Mouse (Mus musculus): ENCODE measurements around the gene Acta2. TPM values are rescaled to one million over a fixed set of nuclear protein-coding genes. Genes with fewer than 3 reads are reported as not detected.
"Not testable (repeated sequence)": the region's sequence is repeated elsewhere in the genome, so short reads cannot be mapped to it uniquely, and the experiment has no call there.

The Acta2 gene
- polyA plus RNA-seq, 1 experiment from 2014 or later, result 28.0 TPM

GRCm38 (mm10) chr19:34206128-34206527 lies 49.3 kb downstream of the Acta2 start:
- not testable (repeated sequence) for H3K36me3 ChIP-seq (ENCODE audit: control insufficient read depth, insufficient read depth); H3K4me1 ChIP-seq (ENCODE audit: control insufficient read depth, low read depth, low read length); H3K27me3 ChIP-seq (ENCODE audit: control insufficient read depth, insufficient read depth, low read depth, low read length); H3K9ac ChIP-seq (ENCODE audit: low read depth, low read length); H3K27ac ChIP-seq (ENCODE audit: low read length); ATAC-seq (ENCODE audit: low read depth); H3K9me3 ChIP-seq (replicated peaks; ENCODE audit: control insufficient read depth, low read length); H3K4me3 ChIP-seq (ENCODE audit: low read depth, low read length); H3K4me2 ChIP-seq (ENCODE audit: low read depth, low read length)
- 46% methylated on average over 4 of the region's 4 CpGs for WGBS (ENCODE audit: insufficient replicate concordance)

DNA sequence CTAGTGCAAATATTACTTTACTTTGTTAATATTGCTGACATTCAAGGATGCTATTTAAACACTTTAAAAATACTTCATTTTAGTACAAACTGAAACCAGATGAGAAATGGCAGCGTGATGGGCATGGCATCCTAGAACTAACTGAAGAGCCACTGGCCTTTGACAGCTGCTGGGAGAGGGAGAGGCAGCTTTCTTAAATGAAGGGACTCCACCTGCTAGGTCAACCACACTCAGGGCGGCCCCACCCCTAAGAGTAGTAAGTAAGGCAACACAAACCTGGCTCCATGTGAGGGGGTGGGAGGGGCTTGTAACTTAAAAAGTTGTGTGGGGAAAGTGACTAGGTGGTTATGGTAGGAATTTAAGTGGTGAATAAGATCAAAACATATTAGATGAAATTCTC lies 52.7 kb downstream of the Acta2 start:
- no peak overlapping the region for H3K27ac ChIP-seq (ENCODE audit: low read length)
- H3K9ac ChIP-seq (ENCODE audit: low read depth, low read length), result no peak overlapping the region
- H3K4me2 ChIP-seq (ENCODE audit: low read depth, low read length), result no peak overlapping the region
- H3K36me3 ChIP-seq (ENCODE audit: control insufficient read depth, insufficient read depth), result no peaks in the 10 kb centered on the region
- H3K27me3 ChIP-seq (ENCODE audit: control insufficient read depth, insufficient read depth, low read depth, low read length), result no peaks in the 10 kb centered on the region
- H3K9me3 ChIP-seq (replicated peaks; ENCODE audit: control insufficient read depth, low read length), result no peaks in the 10 kb centered on the region
- no peak for ATAC-seq (ENCODE audit: low read depth)
- 56% methylated on average over 2 of the region's 2 CpGs for WGBS (ENCODE audit: insufficient replicate concordance)
- H3K4me1 ChIP-seq (ENCODE audit: control insufficient read depth, low read depth, low read length), result peaks cover 2% of the 10 kb centered on the region; the same call in 1 of the 2 replicates
- H3K4me3 ChIP-seq (ENCODE audit: low read depth, low read length), result no peak overlapping the region

- no peak overlapping the region for H3K4me2 ChIP-seq (ENCODE audit: low read depth, low read length)
- 41% methylated on average over 2 of the region's 2 CpGs for WGBS (ENCODE audit: insufficient replicate concordance)
- no peak overlapping the region for H3K27ac ChIP-seq (ENCODE audit: low read length)
- no peaks in the 10 kb centered on the region for H3K9me3 ChIP-seq (replicated peaks; ENCODE audit: control insufficient read depth, low read length)
- no peak for ATAC-seq (ENCODE audit: low read depth)
- H3K9ac ChIP-seq (ENCODE audit: low read depth, low read length), result no peak overlapping the region
- H3K4me1 ChIP-seq (ENCODE audit: control insufficient read depth, low read depth, low read length), result peaks cover 3% of the 10 kb centered on the region; the same call in 1 of the 2 replicates
- no peaks in the 10 kb centered on the region for H3K27me3 ChIP-seq (ENCODE audit: control insufficient read depth, insufficient read depth, low read depth, low read length)
- H3K4me3 ChIP-seq (ENCODE audit: low read depth, low read length), result no peak overlapping the region
- H3K36me3 ChIP-seq (ENCODE audit: control insufficient read depth, insufficient read depth), result no peaks in the 10 kb centered on the region
Observed at GRCm38 (mm10) chr19:34199488-34199887, 55.9 kb downstream of the Acta2 start.

DNA sequence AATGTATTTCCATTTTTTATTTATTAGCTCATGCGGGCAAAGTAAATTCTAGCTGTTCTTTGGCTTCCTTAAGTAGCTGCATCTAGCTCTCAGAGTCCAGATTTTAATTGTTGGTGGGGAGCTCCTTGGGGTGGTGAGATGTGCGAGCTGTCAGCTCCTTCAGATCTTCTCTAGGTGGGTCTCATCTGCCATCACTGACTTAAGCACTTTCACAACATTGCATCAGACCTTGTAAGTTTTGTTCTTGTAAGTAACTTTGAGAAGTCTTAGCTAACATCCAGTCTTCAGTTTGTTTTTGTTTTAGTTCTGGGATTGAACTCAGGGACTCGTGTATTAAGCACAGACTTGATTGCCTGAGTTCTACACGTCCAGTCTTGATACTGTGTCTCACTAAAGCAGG lies 56.5 kb downstream of the Acta2 start:
- Histone ChIP-seq H3K9ac (ENCODE audit: low read depth, low read length) (no peak overlapping the region), H3K27me3 (ENCODE audit: control insufficient read depth, insufficient read depth, low read depth, low read length) (no peaks in the 10 kb centered on the region), H3K36me3 (ENCODE audit: control insufficient read depth, insufficient read depth) (no peaks in the 10 kb centered on the region), H3K4me2 (ENCODE audit: low read depth, low read length) (no peak overlapping the region), H3K4me3 (ENCODE audit: low read depth, low read length) (no peak overlapping the region), H3K4me1 (ENCODE audit: control insufficient read depth, low read depth, low read length) (peaks cover 5% of the 10 kb centered on the region), H3K9me3 (replicated peaks; ENCODE audit: control insufficient read depth, low read length) (no peaks in the 10 kb centered on the region), H3K27ac (ENCODE audit: low read length) (no peak overlapping the region)
- no peak for ATAC-seq (ENCODE audit: low read depth)
- 56% methylated on average over 4 of the region's 4 CpGs for WGBS (ENCODE audit: insufficient replicate concordance)

- no peak for ATAC-seq (ENCODE audit: low read depth)
- H3K4me1 ChIP-seq (ENCODE audit: control insufficient read depth, low read depth, low read length), result peaks cover 6% of the 10 kb centered on the region
- no peaks in the 10 kb centered on the region for H3K36me3 ChIP-seq (ENCODE audit: control insufficient read depth, insufficient read depth)
- WGBS (ENCODE audit: insufficient replicate concordance), result 73% methylated on average over 1 of the region's 1 CpGs
- H3K27ac ChIP-seq (ENCODE audit: low read length), result no peak overlapping the region
- H3K27me3 ChIP-seq (ENCODE audit: control insufficient read depth, insufficient read depth, low read depth, low read length), result no peaks in the 10 kb centered on the region
- no peak overlapping the region for H3K4me3 ChIP-seq (ENCODE audit: low read depth, low read length)
- H3K9ac ChIP-seq (ENCODE audit: low read depth, low read length), result no peak overlapping the region
- no peaks in the 10 kb centered on the region for H3K9me3 ChIP-seq (replicated peaks; ENCODE audit: control insufficient read depth, low read length)
- no peak overlapping the region for H3K4me2 ChIP-seq (ENCODE audit: low read depth, low read length)
Observed at GRCm38 (mm10) chr19:34198066-34198465, 57.3 kb downstream of the Acta2 start.

- H3K27me3 ChIP-seq (ENCODE audit: control insufficient read depth, insufficient read depth, low read depth, low read length), result no peaks in the 10 kb centered on the region
- H3K9me3 ChIP-seq (replicated peaks; ENCODE audit: control insufficient read depth, low read length), result no peaks in the 10 kb centered on the region
- no peak overlapping the region for H3K9ac ChIP-seq (ENCODE audit: low read depth, low read length)
- H3K4me3 ChIP-seq (ENCODE audit: low read depth, low read length), result no peak overlapping the region
- 37% methylated on average over 2 of the region's 2 CpGs for WGBS (ENCODE audit: insufficient replicate concordance)
- H3K4me2 ChIP-seq (ENCODE audit: low read depth, low read length), result no peak overlapping the region
- H3K4me1 ChIP-seq (ENCODE audit: control insufficient read depth, low read depth, low read length), result peaks cover 6% of the 10 kb centered on the region
- H3K27ac ChIP-seq (ENCODE audit: low read length), result no peak overlapping the region
- ATAC-seq (ENCODE audit: low read depth), result no peak
- no peaks in the 10 kb centered on the region for H3K36me3 ChIP-seq (ENCODE audit: control insufficient read depth, insufficient read depth)
Observed at GRCm38 (mm10) chr19:34195031-34195430, 60.4 kb downstream of the Acta2 start.

GRCm38 (mm10) chr19:34194132-34194745 lies 61.2 kb downstream of the Acta2 start:
- Histone ChIP-seq H3K4me3 (ENCODE audit: low read depth, low read length) (peak overlapping the region; percentile 69), H3K36me3 (ENCODE audit: control insufficient read depth, insufficient read depth) (no peaks in the 10 kb centered on the region), H3K4me2 (ENCODE audit: low read depth, low read length) (peak overlapping the region; percentile 81), H3K9ac (ENCODE audit: low read depth, low read length) (no peak overlapping the region), H3K27ac (ENCODE audit: low read length) (no peak overlapping the region), H3K27me3 (ENCODE audit: control insufficient read depth, insufficient read depth, low read depth, low read length) (no peaks in the 10 kb centered on the region), H3K4me1 (ENCODE audit: control insufficient read depth, low read depth, low read length) (peaks cover 6% of the 10 kb centered on the region), H3K9me3 (replicated peaks; ENCODE audit: control insufficient read depth, low read length) (no peaks in the 10 kb centered on the region)
- no peak for ATAC-seq (ENCODE audit: low read depth)
- 78% methylated on average over 6 of the region's 6 CpGs for WGBS (ENCODE audit: insufficient replicate concordance)

GRCm38 (mm10) chr19:34193683-34194082 lies 61.7 kb downstream of the Acta2 start:
- ATAC-seq (ENCODE audit: low read depth), result no peak
- peak overlapping the region; percentile 69 for H3K4me3 ChIP-seq (ENCODE audit: low read depth, low read length)
- no peaks in the 10 kb centered on the region for H3K36me3 ChIP-seq (ENCODE audit: control insufficient read depth, insufficient read depth)
- peak overlapping the region; percentile 81 for H3K4me2 ChIP-seq (ENCODE audit: low read depth, low read length)
- peaks cover 6% of the 10 kb centered on the region for H3K4me1 ChIP-seq (ENCODE audit: control insufficient read depth, low read depth, low read length)
- H3K27me3 ChIP-seq (ENCODE audit: control insufficient read depth, insufficient read depth, low read depth, low read length), result no peaks in the 10 kb centered on the region
- no peaks in the 10 kb centered on the region for H3K9me3 ChIP-seq (replicated peaks; ENCODE audit: control insufficient read depth, low read length)
- no peak overlapping the region for H3K27ac ChIP-seq (ENCODE audit: low read length)
- peak overlapping the region; percentile 51 for H3K9ac ChIP-seq (ENCODE audit: low read depth, low read length)
- 49% methylated on average over 9 of the region's 9 CpGs for WGBS (ENCODE audit: insufficient replicate concordance)

- Histone ChIP-seq H3K9ac (ENCODE audit: low read depth, low read length) (peak overlapping the region; percentile 51), H3K9me3 (replicated peaks; ENCODE audit: control insufficient read depth, low read length) (no peaks in the 10 kb centered on the region), H3K4me3 (ENCODE audit: low read depth, low read length) (peak overlapping the region; percentile 69), H3K4me2 (ENCODE audit: low read depth, low read length) (peak overlapping the region; percentile 81), H3K36me3 (ENCODE audit: control insufficient read depth, insufficient read depth) (no peaks in the 10 kb centered on the region), H3K27ac (ENCODE audit: low read length) (no peak overlapping the region), H3K27me3 (ENCODE audit: control insufficient read depth, insufficient read depth, low read depth, low read length) (no peaks in the 10 kb centered on the region), H3K4me1 (ENCODE audit: control insufficient read depth, low read depth, low read length) (peaks cover 6% of the 10 kb centered on the region)
- 3% methylated on average over 9 of the region's 9 CpGs for WGBS (ENCODE audit: insufficient replicate concordance)
- no peak for ATAC-seq (ENCODE audit: low read depth)
Observed at GRCm38 (mm10) chr19:34193149-34193548, 62.2 kb downstream of the Acta2 start.
